Comparison of ENCODE assay signal across 8 mouse cellular contexts in genomic region chr17:88065801-88066646, GRCm38 (mm10). TPM values are rescaled to one million over a fixed set of nuclear protein-coding genes. Genes with fewer than 3 reads are reported as not detected.
DNase-seq lines count a peak whose midpoint lies in the region; ATAC-seq and TF ChIP-seq lines count a peak whose summit lies in the region.

No protein-coding gene starts in this region.

- peaks cover 2 to 3% of the 10 kb centered on the region in 2 experiments; a peak in 2 of 4 replicates for H3K4me1 ChIP-seq in ES-E14 (ENCODE audit: control insufficient read depth in 2 of 2, insufficient read depth in 2 of 2, low read length in 2 of 2, poor library complexity in 1 of 2)
- peaks cover 22% of the 10 kb centered on the region for H3K4me1 ChIP-seq in forebrain, embryonic 15.5 days
- peaks cover 7% of the 10 kb centered on the region for H3K4me1 ChIP-seq in lung, adult 2 months (ENCODE audit: control insufficient read depth, insufficient read depth, low read length)

- peak; percentile 98 for ATAC-seq in forebrain, embryonic 15.5 days (replicated peaks)
- ATAC-seq in neutrophil, adult 5-6 weeks (ENCODE audit: extremely low read depth, insufficient number of reproducible peaks, low FRiP score, poor library complexity, severe bottlenecking), result peak; percentile 74

- intact Hi-C loops in heart, postnatal 25 days (cut with DNase I), result loop anchor here (2.0 to 10.0 kb wide), 4 partner anchors 39 to 379 kb away; partner anchors contain the start of genes Foxn2 and Msh6

- H3K27ac ChIP-seq in ES-E14 (ENCODE audit: insufficient read depth, low read depth, low read length, poor library complexity, severe bottlenecking), result peak overlapping the region; percentile 97
- peak overlapping the region; percentile 100 for H3K27ac ChIP-seq in forebrain, embryonic 15.5 days (replicated peaks)

- peak overlapping the region; percentile 98 for H3K9ac ChIP-seq in ES-E14 (ENCODE audit: insufficient read depth, low read depth, low read length, poor library complexity, severe bottlenecking)
- peak overlapping the region; percentile 99 for H3K9ac ChIP-seq in forebrain, embryonic 15.5 days (replicated peaks)

- H3K36me3 ChIP-seq in ES-E14 (ENCODE audit: control insufficient read depth, insufficient read depth, low read length, poor library complexity, severe bottlenecking), result no peaks in the 10 kb centered on the region; the same call in 1 of the 2 replicates
- H3K36me3 ChIP-seq in forebrain, embryonic 15.5 days, result no peaks in the 10 kb centered on the region

- peak; percentile 74 for TF ChIP-seq POLR2A in lung, adult 2 months (IDR thresholded peaks at IDR 0.05; ENCODE audit: borderline replicate concordance, extremely low read depth, low read depth, low read length)

- H3K4me2 ChIP-seq in forebrain, embryonic 15.5 days (replicated peaks), result peak overlapping the region; percentile 60

- in situ Hi-C loops in ES-E14 (cut with MboI; ENCODE audit: low sequenced_read_pairs in 2 of 2, unreplicated experiment in 2 of 2), result no loop called here

- H3K9me3 ChIP-seq in ES-E14 (ENCODE audit: control insufficient read depth, insufficient read depth, low read depth, low read length), result no peaks in the 10 kb centered on the region
- H3K9me3 ChIP-seq in forebrain, embryonic 15.5 days, result no peaks in the 10 kb centered on the region

- H3K27me3 ChIP-seq in forebrain, embryonic 15.5 days, result no peaks in the 10 kb centered on the region

- TF ChIP-seq CTCF in lung, adult 2 months (IDR thresholded peaks at IDR 0.05; ENCODE audit: insufficient read depth, low read length), result peak; percentile 66

- DNase-seq in ES-E14 (ENCODE audit: low read depth, low spot score), result peak; percentile 96
- peak; percentile 94 for DNase-seq in cerebellum, adult 11-12 months
- peak; percentile 89 for DNase-seq in heart, postnatal 25 days (ENCODE audit: low spot score)
- DNase-seq in layer of hippocampus, adult 18-20 months (ENCODE audit: low spot score in 2 of 2), result peak; percentile 86 to 93
- peak; percentile 88 for DNase-seq in lung, adult 2 months
- peak; percentile 87 to 95 for DNase-seq in thymus, adult 18-20 months

- peak overlapping the region; percentile 90 to 92 for H3K4me3 ChIP-seq in ES-E14 (ENCODE audit: insufficient read depth in 1 of 2, low read depth in 1 of 2, low read length in 2 of 2, poor library complexity in 1 of 2, severe bottlenecking in 1 of 2)
- H3K4me3 ChIP-seq in forebrain, embryonic 15.5 days, result peak overlapping the region; percentile 96
- peak overlapping the region; percentile 94 for H3K4me3 ChIP-seq in lung, adult 2 months (replicated peaks; ENCODE audit: extremely low read depth, low read depth, low read length)

- WGBS in forebrain, embryonic 15.5 days, result 1% methylated on average over 31 of the region's 57 CpGs
- whole genome bisulfite sequencing in lung, adult 2 months, result under 1% methylated on average over 42 of the region's 57 CpGs

TF ChIP-seq in ES-E14, 5 proteins besides CTCF, POLR2A, EP300 and RAD21:
- TF ChIP-seq ZC3H11A (IDR thresholded peaks at IDR 0.05; ENCODE audit: borderline replicate concordance, low read depth, low read length) (no peak), MAFK (IDR thresholded peaks at IDR 0.05; ENCODE audit: insufficient read depth, low read depth, low read length) (no peak), ZNF384 (IDR thresholded peaks at IDR 0.05; ENCODE audit: low read depth, low read length) (no peak), HCFC1 (IDR thresholded peaks at IDR 0.05; ENCODE audit: borderline replicate concordance, insufficient read depth, low read length) (no peak), CHD2 (IDR thresholded peaks at IDR 0.05; ENCODE audit: low read depth, low read length) (no peak)

RNA-seq across cellular contexts. Expression of gene Fbxo11, which starts 0.9 kb away (rescaled TPM):
- 19.0 and 23.5 TPM in 2 replicates for total RNA-seq in ES-E14 (2012; rRNA removed)
- 35.8 and 35.9 TPM in 2 replicates for polyA plus RNA-seq in forebrain, embryonic 15.5 days (2015; fragmentation: Nextera tagmentation; extraction: Ambion mirVana)
- 10 to 100 TPM; 29.8 to 37.3 TPM for total RNA-seq in heart, postnatal 25 days (2021)
- total RNA-seq in layer of hippocampus, adult 18-20 months (2021), result 100 to 1,000 TPM; 123 to 128 TPM
- 17.9 and 37.7 TPM in 2 replicates for polyA plus RNA-seq in lung, adult 2 months (2012; rRNA removed)
- 91.3 and 91.4 TPM in 2 replicates for total RNA-seq in neutrophil, adult 5-6 weeks (2017)

Comparison
In these comparisons a context has a peak if more than half of its experiments do, and no peak if none do; other contexts are left out.
1. Peak in every context shown above with its lines: DNase-seq, ATAC-seq, H3K4me3 ChIP-seq and H3K27ac ChIP-seq.